Mouse (Mus musculus) telencephalon, adult 2 months (tissue): ENCODE results near the gene Gfod2.
A peak's percentile ranks its signal among the peaks of the same experiment; 100 is the strongest.

Source experiments
- DNase-seq: peaks from one replicate; pipeline ENCODE4 v3.0.0-alpha.2; 2011; ENCODE audit warnings: low read depth, low spot score

Gfod2 gene

GRCm38 (mm10) chr8:105702731-105703415 is 55.6 kb downstream of the Gfod2 start:
- DNase-seq: no peak

GRCm38 (mm10) chr8:105702001-105702401 is 56.5 kb downstream of the Gfod2 start:
- DNase-seq: no peak

- DNase-seq: peak; percentile 94
Observed at GRCm38 (mm10) chr8:105700966-105701824, 57.3 kb downstream of the Gfod2 start, which contains the start of the genes Acd and Pard6a. TSS of gene Acd (minus strand) at chr8:105701102. TSS of gene Pard6a (plus strand) at chr8:105701148.

GRCm38 (mm10) chr8:105700566-105700965 is 57.9 kb downstream of the Gfod2 start:
- DNase-seq: peak; percentile 50

DNA sequence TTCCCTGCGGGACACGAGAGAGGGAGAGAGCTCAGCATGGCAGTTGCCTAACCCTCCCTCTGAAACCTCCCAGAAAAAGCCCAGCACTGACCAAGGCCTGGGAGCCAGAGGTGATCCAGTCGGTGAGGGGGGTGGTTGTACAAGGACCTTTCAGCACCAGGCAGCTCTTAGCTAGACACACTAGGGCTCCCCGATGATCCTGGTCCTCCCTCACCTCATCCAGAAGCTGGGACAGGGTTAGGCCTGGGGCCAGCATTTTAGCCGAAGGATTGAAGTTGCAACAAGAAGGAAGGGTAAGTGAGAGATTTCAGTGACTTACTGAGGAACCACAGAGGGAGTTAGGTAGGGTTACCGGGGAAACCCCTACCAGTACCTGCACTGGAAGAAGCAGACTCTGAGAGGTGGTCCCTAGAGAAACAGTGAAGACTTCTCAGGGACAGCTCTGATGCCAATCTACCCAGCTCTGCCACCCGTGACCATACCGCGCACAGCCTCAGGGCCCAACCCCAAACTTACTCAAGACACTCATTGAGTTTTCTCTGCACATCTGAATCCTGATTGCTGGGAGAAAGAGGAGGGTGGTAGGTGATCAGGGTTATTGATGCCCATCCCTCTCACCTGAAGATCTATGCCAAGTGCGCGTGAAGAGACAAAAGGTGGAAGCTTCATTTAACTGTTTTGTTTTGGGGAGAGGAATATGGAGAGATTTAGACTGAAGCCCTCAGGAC is 58.8 kb downstream of the Gfod2 start:
- no peak for DNase-seq

GRCm38 (mm10) chr8:105698734-105699133 is 59.7 kb downstream of the Gfod2 start:
- no peak for DNase-seq

DNA sequence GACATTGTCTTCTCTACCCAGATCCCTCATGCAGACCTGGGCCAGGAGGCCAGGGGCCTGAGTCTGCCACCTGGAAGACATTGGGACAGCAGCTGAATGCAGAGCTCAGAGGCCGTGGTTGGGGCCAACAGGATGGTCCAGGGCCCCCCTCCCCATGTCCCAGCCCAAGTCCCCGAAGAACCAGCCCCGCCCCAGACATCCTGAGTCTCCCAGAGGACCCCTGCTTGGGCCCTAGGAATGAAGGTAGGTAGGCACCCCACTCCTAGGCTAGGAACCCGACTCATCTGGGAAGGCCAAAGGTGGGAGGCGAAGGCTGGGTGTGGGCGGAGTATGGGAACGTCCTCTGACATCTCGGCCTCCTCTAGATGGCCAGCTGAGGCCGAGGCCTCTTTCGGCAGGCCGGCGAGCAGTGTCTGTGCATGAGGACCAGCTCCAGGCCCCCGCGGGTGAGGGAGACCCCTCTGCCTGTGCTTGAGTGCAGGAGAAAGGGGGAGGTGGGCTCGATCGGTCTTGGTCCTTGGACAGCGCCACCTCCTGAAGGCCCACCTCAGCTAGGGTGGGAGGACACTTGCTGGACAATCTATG is 61.2 kb downstream of the Gfod2 start:
- no peak for DNase-seq

- no peak for DNase-seq
Observed at GRCm38 (mm10) chr8:105695080-105695780, 63.2 kb downstream of the Gfod2 start.

GRCm38 (mm10) chr8:105694051-105694799 is 64.2 kb downstream of the Gfod2 start:
- no peak for DNase-seq

DNA sequence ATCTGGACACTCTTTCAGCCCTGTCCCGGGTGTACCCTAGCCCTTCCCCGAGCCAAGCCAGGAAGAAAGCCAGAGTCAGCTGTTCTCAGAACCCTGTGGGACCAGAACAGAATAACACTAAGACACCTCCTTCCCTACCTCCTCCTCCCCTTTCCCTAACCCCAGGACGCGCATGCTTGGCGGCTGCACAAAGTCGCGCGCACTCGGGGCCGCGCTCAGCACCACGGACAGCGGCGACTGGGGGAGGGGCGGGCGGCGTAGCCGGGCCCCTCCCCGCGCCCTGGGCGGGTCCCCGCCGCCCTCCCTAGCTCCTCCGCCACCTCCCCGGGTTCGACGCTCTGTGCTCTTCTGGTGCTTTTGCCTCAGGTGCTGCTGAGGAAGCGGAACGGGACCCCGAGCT is 64.8 kb downstream of the Gfod2 start:
- DNase-seq: peak; percentile 45

DNA sequence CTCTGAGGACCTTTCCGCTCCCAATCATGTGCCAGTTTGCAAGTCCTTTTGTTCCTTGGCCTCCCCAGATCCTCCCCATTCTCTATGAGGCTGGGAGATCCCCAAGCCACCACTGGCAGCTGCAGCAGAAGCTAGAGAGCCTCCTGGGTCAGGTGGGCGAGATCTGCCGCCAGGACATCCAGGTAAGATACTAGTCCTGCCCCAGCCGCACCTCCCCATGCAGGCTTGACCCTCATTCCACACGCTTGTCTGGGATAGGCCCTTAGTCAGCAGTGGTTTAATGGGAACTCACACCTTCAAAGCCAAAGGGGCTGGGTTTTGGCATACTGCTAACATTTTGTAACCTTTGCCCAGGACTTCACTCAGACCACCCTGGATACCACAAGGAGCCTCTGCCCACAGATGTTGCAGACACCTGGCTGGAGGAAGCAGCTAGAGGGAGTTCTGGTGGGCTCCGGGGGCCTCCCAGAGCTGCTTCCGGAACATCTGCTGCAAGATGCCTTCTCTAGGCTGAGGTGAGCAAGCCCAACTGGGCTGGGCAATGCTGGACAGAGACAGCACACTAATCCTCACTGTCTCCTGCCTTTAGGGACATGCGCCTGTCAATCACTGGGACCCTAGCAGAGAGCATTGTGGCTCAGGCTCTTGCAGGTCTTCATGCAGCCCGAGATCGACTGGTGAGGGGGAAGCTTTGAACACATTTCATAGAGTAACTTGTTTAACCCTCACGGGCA is 65.8 kb downstream of the Gfod2 start:
- no peak for DNase-seq

GRCm38 (mm10) chr8:105690978-105691377 is 67.5 kb downstream of the Gfod2 start:
- DNase-seq: no peak

- no peak for DNase-seq
Observed at GRCm38 (mm10) chr8:105689983-105690360, 68.5 kb downstream of the Gfod2 start.

DNA sequence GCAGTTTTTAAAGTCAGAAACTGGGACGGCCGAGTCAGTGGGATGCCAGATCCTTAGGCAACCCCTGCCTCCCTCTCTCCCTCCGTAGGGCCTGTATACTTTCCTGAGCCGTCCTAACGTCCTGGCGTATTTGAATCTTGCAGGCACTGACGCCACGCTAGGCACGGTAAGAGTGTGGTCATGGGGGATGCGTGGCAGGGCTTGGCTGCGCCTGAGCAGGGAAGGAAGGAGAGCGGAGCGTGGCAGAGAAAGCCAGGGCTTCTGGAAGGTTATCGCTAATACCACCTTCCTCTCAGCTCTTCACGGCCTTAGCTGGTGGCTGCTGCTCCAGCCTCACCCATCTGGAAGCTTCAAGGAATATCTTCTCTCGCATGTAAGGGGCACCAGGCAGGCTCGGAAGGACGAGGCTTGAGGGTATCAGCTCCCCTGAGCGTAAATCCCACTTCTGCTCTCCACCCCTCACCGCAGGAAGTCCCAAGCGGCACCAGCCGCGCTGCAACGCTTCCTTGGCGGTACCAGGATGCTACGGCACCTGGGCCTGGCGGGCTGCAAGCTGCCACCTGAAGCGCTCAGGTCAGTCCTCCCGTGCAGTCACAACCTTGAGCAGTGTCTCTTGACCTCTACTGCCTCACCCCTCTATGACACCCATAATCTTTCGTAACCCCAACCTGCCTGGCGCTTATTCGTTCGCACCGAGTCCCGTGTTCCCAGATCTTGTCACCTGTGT is 69.0 kb downstream of the Gfod2 start:
- DNase-seq: no peak

GRCm38 (mm10) chr8:105688242-105688752 is 70.2 kb downstream of the Gfod2 start:
- no peak for DNase-seq

- no peak for DNase-seq
Observed at GRCm38 (mm10) chr8:105687512-105687911, 71.0 kb downstream of the Gfod2 start.

DNA sequence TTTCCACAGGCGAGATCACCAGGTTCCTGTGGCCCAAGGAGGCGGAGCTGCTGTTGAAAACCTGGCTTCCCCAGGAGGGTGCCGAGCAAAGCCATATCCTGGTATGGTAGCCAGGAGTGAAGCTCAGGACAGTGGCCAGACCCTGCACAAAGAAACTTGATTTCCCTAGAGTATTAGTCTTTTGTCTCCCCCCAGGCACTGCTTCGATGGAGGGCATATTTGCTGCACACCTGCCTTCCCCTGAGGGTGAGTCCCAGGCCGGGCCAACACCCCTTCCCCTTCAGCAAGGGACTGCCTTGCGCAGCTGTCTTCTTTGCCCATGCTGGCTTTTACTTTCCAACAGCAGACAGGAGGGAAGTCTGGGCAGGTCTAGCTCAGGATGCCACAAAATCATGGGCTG is 71.9 kb downstream of the Gfod2 start:
- DNase-seq: no peak

- no peak for DNase-seq
Observed at GRCm38 (mm10) chr8:105685796-105686308, 72.6 kb downstream of the Gfod2 start, which contains the start of gene Carmil2. TSS of gene Carmil2 (plus strand) at chr8:105686274.

- no peak for DNase-seq
Observed at GRCm38 (mm10) chr8:105685325-105685724, 73.1 kb downstream of the Gfod2 start.
